Mouse (Mus musculus) bone marrow, adult 2 months (tissue): ENCODE measurements around the gene Qpct.

Source experiments
- CTCF ChIP-seq: fragments of 200-500 bp; IDR thresholded peaks from 2 replicates; pipeline ENCODE4 v1.5.1; 2011; ENCODE audit warnings: low read length, control low read depth; ENCODE audit not compliant: control insufficient read depth, insufficient read depth
- POLR2A ChIP-seq: fragments of 200-500 bp; IDR thresholded peaks from 2 replicates; pipeline ENCODE4 v1.6.1; 2011; ENCODE audit warnings: low read depth, mild to moderate bottlenecking, control low read depth, low read length, borderline replicate concordance; ENCODE audit not compliant: control insufficient read depth

DNA sequence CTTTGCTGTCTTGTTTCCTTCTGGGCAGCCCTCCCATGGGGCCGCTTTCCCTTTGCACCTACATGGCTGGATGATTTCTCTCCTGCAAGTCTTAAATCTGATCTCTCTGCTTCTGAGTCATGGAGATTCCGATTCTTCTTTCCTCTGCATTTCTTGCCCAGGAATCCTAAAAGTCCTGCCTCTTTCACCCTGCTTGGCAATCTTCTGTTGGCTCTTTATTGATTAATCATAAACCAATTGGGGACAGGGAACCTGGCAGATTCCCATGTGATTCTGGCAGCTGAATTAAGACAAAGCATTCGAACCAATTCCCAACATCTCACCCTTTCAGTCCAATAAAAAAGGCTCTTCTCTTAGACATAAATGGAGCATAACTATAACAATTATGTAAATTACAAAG is 22.5 kb upstream of the Qpct start:
- TF ChIP-seq POLR2A (no peak), CTCF (no peak)
